Mouse (Mus musculus): Measurements from ENCODE around the gene Zfhx2. TPM values are rescaled to one million over a fixed set of nuclear protein-coding genes. Genes with fewer than 3 reads are reported as not detected.

Gene Zfhx2
- polyA plus RNA-seq, 1 experiment: 10.0 TPM

- H3K4me1 ChIP-seq: peaks cover 46% of the 10 kb centered on the region
- peaks cover 6% of the 10 kb centered on the region; the same call in 1 of the 2 replicates for H3K9me3 ChIP-seq
- no peak for TF ChIP-seq FLI1 (IDR thresholded peaks at IDR 0.05; ENCODE audit: low read length)
- TF ChIP-seq GATA1 (IDR thresholded peaks at IDR 0.05; ENCODE audit: borderline replicate concordance, low read length): no peak
- H3K27me3 ChIP-seq (replicated peaks): peaks cover 74% of the 10 kb centered on the region
- no peaks in the 10 kb centered on the region for H3K36me3 ChIP-seq (replicated peaks; ENCODE audit: low read length)
- H3K4me3 ChIP-seq (replicated peaks): no peak within 1 kb of the TSS
Observed at GRCm38 (mm10) chr14:55116425-55117200, 24.5 kb upstream of the Zfhx2 start, which contains the start of gene Jph4. Gene Jph4, minus strand, starts transcription at chr14:55116935.

GRCm38 (mm10) chr14:55115846-55116245 is 23.7 kb upstream of the Zfhx2 start:
- TF ChIP-seq FLI1 (IDR thresholded peaks at IDR 0.05; ENCODE audit: low read length): no peak
- no peak for TF ChIP-seq GATA1 (IDR thresholded peaks at IDR 0.05; ENCODE audit: borderline replicate concordance, low read length)
- H3K4me3 ChIP-seq (replicated peaks): no peak overlapping the region
- peaks cover 49% of the 10 kb centered on the region for H3K4me1 ChIP-seq
- H3K9me3 ChIP-seq: peaks cover 6% of the 10 kb centered on the region; the same call in 1 of the 2 replicates
- H3K27me3 ChIP-seq (replicated peaks): peaks cover 80% of the 10 kb centered on the region
- no peaks in the 10 kb centered on the region for H3K36me3 ChIP-seq (replicated peaks; ENCODE audit: low read length)

GRCm38 (mm10) chr14:55114759-55115701 is 22.9 kb upstream of the Zfhx2 start:
- Histone ChIP-seq H3K9me3 (peaks cover 6% of the 10 kb centered on the region; the same call in 1 of the 2 replicates), H3K4me1 (peaks cover 57% of the 10 kb centered on the region), H3K36me3 (replicated peaks; ENCODE audit: low read length) (no peaks in the 10 kb centered on the region), H3K4me3 (replicated peaks) (peak overlapping the region; percentile 92), H3K27me3 (replicated peaks) (peaks cover 86% of the 10 kb centered on the region)
- TF ChIP-seq FLI1 (IDR thresholded peaks at IDR 0.05; ENCODE audit: low read length) (no peak), GATA1 (IDR thresholded peaks at IDR 0.05; ENCODE audit: borderline replicate concordance, low read length) (no peak)

GRCm38 (mm10) chr14:55113975-55114645 is 22.0 kb upstream of the Zfhx2 start:
- Histone ChIP-seq H3K4me3 (replicated peaks) (peak overlapping the region; percentile 92), H3K36me3 (replicated peaks; ENCODE audit: low read length) (no peaks in the 10 kb centered on the region), H3K4me1 (peaks cover 66% of the 10 kb centered on the region), H3K27me3 (replicated peaks) (peaks cover 91% of the 10 kb centered on the region), H3K9me3 (peaks cover 6% of the 10 kb centered on the region; the same call in 1 of the 2 replicates)
- no peak for TF ChIP-seq GATA1 (IDR thresholded peaks at IDR 0.05; ENCODE audit: borderline replicate concordance, low read length)
- no peak for TF ChIP-seq FLI1 (IDR thresholded peaks at IDR 0.05; ENCODE audit: low read length)

GRCm38 (mm10) chr14:55113351-55113974 is 21.3 kb upstream of the Zfhx2 start:
- H3K9me3 ChIP-seq: peaks cover 6% of the 10 kb centered on the region; the same call in 1 of the 2 replicates
- H3K36me3 ChIP-seq (replicated peaks; ENCODE audit: low read length): no peaks in the 10 kb centered on the region
- no peak for TF ChIP-seq FLI1 (IDR thresholded peaks at IDR 0.05; ENCODE audit: low read length)
- TF ChIP-seq GATA1 (IDR thresholded peaks at IDR 0.05; ENCODE audit: borderline replicate concordance, low read length): no peak
- H3K4me3 ChIP-seq (replicated peaks): peak overlapping the region; percentile 92
- H3K4me1 ChIP-seq: peaks cover 70% of the 10 kb centered on the region
- peaks cover 90% of the 10 kb centered on the region for H3K27me3 ChIP-seq (replicated peaks)

GRCm38 (mm10) chr14:55111720-55112119 is 19.6 kb upstream of the Zfhx2 start:
- peaks cover 78% of the 10 kb centered on the region for H3K27me3 ChIP-seq (replicated peaks)
- H3K9me3 ChIP-seq: peaks cover 6% of the 10 kb centered on the region; the same call in 1 of the 2 replicates
- no peaks in the 10 kb centered on the region for H3K36me3 ChIP-seq (replicated peaks; ENCODE audit: low read length)
- H3K4me1 ChIP-seq: peaks cover 70% of the 10 kb centered on the region
- TF ChIP-seq FLI1 (IDR thresholded peaks at IDR 0.05; ENCODE audit: low read length) (no peak), GATA1 (IDR thresholded peaks at IDR 0.05; ENCODE audit: borderline replicate concordance, low read length) (no peak)
- H3K4me3 ChIP-seq (replicated peaks): no peak overlapping the region

- TF ChIP-seq FLI1 (IDR thresholded peaks at IDR 0.05; ENCODE audit: low read length) (no peak), GATA1 (IDR thresholded peaks at IDR 0.05; ENCODE audit: borderline replicate concordance, low read length) (no peak)
- Histone ChIP-seq H3K4me3 (replicated peaks) (peak overlapping the region; percentile 26), H3K27me3 (replicated peaks) (peaks cover 61% of the 10 kb centered on the region), H3K4me1 (peaks cover 71% of the 10 kb centered on the region), H3K36me3 (replicated peaks; ENCODE audit: low read length) (peaks cover 1% of the 10 kb centered on the region), H3K9me3 (peaks cover 6% of the 10 kb centered on the region; the same call in 1 of the 2 replicates)
Observed at GRCm38 (mm10) chr14:55110076-55110475, 18.0 kb upstream of the Zfhx2 start.

GRCm38 (mm10) chr14:55109048-55109873 is 17.1 kb upstream of the Zfhx2 start:
- H3K4me3 ChIP-seq (replicated peaks): no peak overlapping the region
- peaks cover 6% of the 10 kb centered on the region; the same call in 1 of the 2 replicates for H3K9me3 ChIP-seq
- TF ChIP-seq FLI1 (IDR thresholded peaks at IDR 0.05; ENCODE audit: low read length): no peak
- no peak for TF ChIP-seq GATA1 (IDR thresholded peaks at IDR 0.05; ENCODE audit: borderline replicate concordance, low read length)
- H3K27me3 ChIP-seq (replicated peaks): peaks cover 53% of the 10 kb centered on the region
- H3K36me3 ChIP-seq (replicated peaks; ENCODE audit: low read length): peaks cover 9% of the 10 kb centered on the region
- peaks cover 71% of the 10 kb centered on the region for H3K4me1 ChIP-seq

Measured in megakaryocyte, embryonic 14.5 days (primary cell).